Mouse (Mus musculus): ENCODE measurements around the gene Fam133b.

DNA sequence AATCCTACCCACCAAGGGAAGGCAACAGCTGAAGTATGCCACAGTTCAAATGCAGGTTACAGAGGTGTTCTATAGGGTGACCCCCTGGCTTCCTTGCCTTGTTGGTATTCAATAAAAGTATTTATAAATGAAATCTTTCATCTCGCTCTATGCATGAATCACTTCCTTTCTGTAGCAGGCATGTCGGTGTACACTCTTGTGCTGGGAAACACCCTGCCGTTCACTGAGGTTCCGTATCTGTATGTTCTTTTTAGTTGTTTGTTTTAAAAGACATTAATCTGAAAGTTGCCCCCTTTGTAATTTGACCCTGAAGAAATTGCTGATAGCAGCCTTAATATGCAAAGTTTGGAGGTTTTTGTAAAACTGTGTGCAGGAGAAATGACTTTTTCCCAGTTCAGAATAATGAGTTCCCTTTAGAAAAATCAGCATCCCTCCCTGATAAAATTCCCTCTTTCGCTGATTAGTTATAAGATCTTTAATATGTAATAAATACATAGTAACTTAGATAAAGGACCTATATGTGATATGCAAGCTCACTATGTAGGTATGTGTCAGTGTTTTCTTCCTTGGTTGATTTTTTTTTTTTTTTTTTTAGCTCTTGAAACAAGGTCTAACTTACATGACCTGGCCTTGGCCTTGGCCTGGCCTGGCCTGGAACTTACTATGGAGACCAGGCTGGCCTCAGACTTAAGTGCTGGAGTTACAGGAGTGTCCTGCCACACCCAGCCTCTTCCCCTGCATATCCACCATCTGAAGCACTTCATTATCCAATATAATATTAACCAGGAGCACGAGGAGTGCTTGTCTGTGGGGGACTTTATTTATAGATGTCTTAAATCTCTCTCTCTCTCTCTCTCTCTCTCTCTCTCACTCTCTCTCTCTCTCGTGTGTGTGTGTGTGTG lies 34.9 kb upstream of the Fam133b start:
- TF ChIP-seq POLR2A (IDR thresholded peaks at IDR 0.05; ENCODE audit: borderline replicate concordance, control insufficient read depth, low read depth, low read length) = no peak
- no peak for TF ChIP-seq CTCF (IDR thresholded peaks at IDR 0.05; ENCODE audit: control insufficient read depth, insufficient read depth, low read length)
